Comparison of ENCODE assay signal across 15 mouse cellular contexts in the genomic region with DNA sequence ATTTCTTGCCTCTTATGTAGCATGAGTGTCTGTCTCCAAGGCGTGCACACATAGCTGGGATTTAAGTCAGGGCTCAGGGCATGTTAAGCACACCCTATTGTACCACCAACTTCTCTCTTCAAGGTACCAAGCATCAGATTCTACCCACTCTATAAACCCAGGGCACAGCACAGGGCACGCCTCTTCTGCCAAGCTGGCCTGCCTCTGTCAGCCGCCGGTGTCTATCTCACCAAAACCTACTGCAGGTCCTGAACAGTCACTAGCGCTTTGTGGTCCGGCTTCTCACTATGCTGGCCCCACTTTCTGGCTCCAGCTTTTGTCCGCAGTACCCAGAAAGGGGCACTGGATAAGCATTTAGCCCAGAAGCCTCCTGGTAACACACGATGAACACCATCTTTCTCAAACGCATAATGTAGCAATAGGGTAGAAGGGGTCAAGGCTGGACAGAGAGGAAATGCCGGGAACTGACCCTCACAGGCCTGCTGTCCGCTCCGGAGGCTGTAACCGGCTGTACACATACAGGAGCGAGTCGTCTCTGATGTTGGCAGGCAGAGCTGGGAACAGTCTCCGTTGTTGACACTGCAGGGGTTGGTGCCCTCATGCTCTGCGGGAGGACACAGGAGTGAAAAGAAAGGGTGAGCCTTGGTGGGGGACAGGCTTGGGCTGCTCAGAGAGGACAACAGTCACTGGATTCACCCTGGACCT. TPM values are rescaled to one million over a fixed set of nuclear protein-coding genes. Genes with fewer than 3 reads are reported as not detected.
DNase-seq lines count a peak whose midpoint lies in the region; ATAC-seq lines count a peak whose summit lies in the region.
"Had no signal": no experiment of that assay in that cellular context is flagged by ENCODE, and none has a peak within 500 bp of the region (broad histone marks: within the 10 kb centered on the region; RNA-seq: fewer than 3 reads in every experiment).

No protein-coding gene starts in this region.

- ATAC-seq in limb, embryonic 15.5 days (ENCODE audit: insufficient number of reproducible peaks, low FRiP score, low TSS enrichment, low read depth) = no peak
- ATAC-seq in megakaryocyte-erythroid progenitor cell, adult 5-6 weeks (replicated peaks; ENCODE audit: low FRiP score, low TSS enrichment, poor library complexity, severe bottlenecking) = peak; percentile 45
- no peak for ATAC-seq in cerebellum, adult (ENCODE audit: insufficient number of reproducible peaks, low FRiP score, low TSS enrichment)
- ATAC-seq: CD4-positive, CD25-positive, alpha-beta regulatory T cell, adult 4 months had no signal

- no peak overlapping the region for H3K4me2 ChIP-seq in limb, embryonic 15.5 days
- H3K4me2 ChIP-seq: forebrain, embryonic 12.5 days; heart, embryonic 15.5 days; hindbrain, embryonic 15.5 days had no signal

- H3K27ac ChIP-seq in limb, embryonic 15.5 days = peak overlapping the region; percentile 47
- H3K27ac ChIP-seq: forebrain, embryonic 12.5 days; heart, embryonic 15.5 days; hindbrain, embryonic 15.5 days had no signal

- peaks cover 87% of the 10 kb centered on the region for H3K36me3 ChIP-seq in limb, embryonic 15.5 days

- no peaks in the 10 kb centered on the region for H3K27me3 ChIP-seq in limb, embryonic 15.5 days
- H3K27me3 ChIP-seq: forebrain, embryonic 12.5 days; heart, embryonic 15.5 days; hindbrain, embryonic 15.5 days had no signal

- H3K9me3 ChIP-seq in limb, embryonic 15.5 days = no peaks in the 10 kb centered on the region
- H3K9me3 ChIP-seq: forebrain, embryonic 12.5 days; heart, embryonic 15.5 days; hindbrain, embryonic 15.5 days had no signal

- DNase-seq in kidney, postnatal 36 days = peak; percentile 23 to 45
- no peak for DNase-seq in kidney, adult 8-10 months
- DNase-seq in c-Kit-positive CD71-positive TER-119-positive erythroid progenitor cells, embryonic 14.5 days (ENCODE audit: low spot score) = peak; percentile 20
- no peak for DNase-seq in thymus, postnatal 25 days
- DNase-seq: cerebellum, adult 9-11 months; heart, adult 11 months; left cerebral cortex, postnatal 4 days; right cerebral cortex, adult 18-20 months had no signal

- H3K9ac ChIP-seq in limb, embryonic 15.5 days = no peak overlapping the region
- H3K9ac ChIP-seq: forebrain, embryonic 12.5 days; heart, embryonic 15.5 days; hindbrain, embryonic 15.5 days had no signal

- H3K4me1 ChIP-seq in limb, embryonic 15.5 days = peaks cover 6% of the 10 kb centered on the region; the same call in 1 of the 2 replicates
- H3K4me1 ChIP-seq: forebrain, embryonic 12.5 days; hindbrain, embryonic 15.5 days had no signal

- 90% methylated on average over 17 of the region's 17 CpGs for WGBS in limb, embryonic 15.5 days

- H3K4me3 ChIP-seq in limb, embryonic 15.5 days = no peak overlapping the region
- H3K4me3 ChIP-seq: forebrain, embryonic 12.5 days; heart, embryonic 15.5 days; hindbrain, embryonic 15.5 days had no signal

RNA-seq across cellular contexts. Expression of gene Nxph4, which starts 36.7 kb away (rescaled TPM):
- polyA plus RNA-seq in limb, embryonic 15.5 days (2015; fragmentation: Nextera tagmentation; extraction: Ambion mirVana) = 21.7 and 25.1 TPM in 2 replicates
- not detected in 2 replicates for total RNA-seq in megakaryocyte-erythroid progenitor cell, adult 5-6 weeks (2014; fragmentation: Nextera tagmentation)
- not detected in 2 replicates for total RNA-seq in megakaryocyte-erythroid progenitor cell, adult 5-6 weeks (2017)
- polyA plus RNA-seq: CD4-positive, CD25-positive, alpha-beta regulatory T cell, adult 4 months had no signal

RNA-seq across cellular contexts. Expression of gene Shmt2, which starts 48.8 kb away (rescaled TPM):
- polyA plus RNA-seq in limb, embryonic 15.5 days (2015; fragmentation: Nextera tagmentation; extraction: Ambion mirVana) = 112 and 122 TPM in 2 replicates
- total RNA-seq in megakaryocyte-erythroid progenitor cell, adult 5-6 weeks (2014; fragmentation: Nextera tagmentation) = 159 and 164 TPM in 2 replicates
- total RNA-seq in megakaryocyte-erythroid progenitor cell, adult 5-6 weeks (2017) = 76.6 and 87.1 TPM in 2 replicates

RNA-seq across cellular contexts. Expression of gene Lrp1, which starts 49.9 kb away (rescaled TPM):
- 146 and 148 TPM in 2 replicates for polyA plus RNA-seq in limb, embryonic 15.5 days (2015; fragmentation: Nextera tagmentation; extraction: Ambion mirVana)
- total RNA-seq in megakaryocyte-erythroid progenitor cell, adult 5-6 weeks (2014; fragmentation: Nextera tagmentation) = 0.26 TPM in 1 of 2 replicates, not detected in the other
- total RNA-seq in megakaryocyte-erythroid progenitor cell, adult 5-6 weeks (2017) = 0.04 TPM in 1 of 2 replicates, not detected in the other

RNA-seq across cellular contexts. Expression of gene Ndufa4l2, which starts 56.3 kb away (rescaled TPM):
- polyA plus RNA-seq in limb, embryonic 15.5 days (2015; fragmentation: Nextera tagmentation; extraction: Ambion mirVana) = 328 and 370 TPM in 2 replicates
- total RNA-seq in megakaryocyte-erythroid progenitor cell, adult 5-6 weeks (2014; fragmentation: Nextera tagmentation) = not detected in 2 replicates
- total RNA-seq in megakaryocyte-erythroid progenitor cell, adult 5-6 weeks (2017) = not detected in 2 replicates
- polyA plus RNA-seq: CD4-positive, CD25-positive, alpha-beta regulatory T cell, adult 4 months had no signal

Comparison
In these comparisons a context has a peak if more than half of its experiments do, and no peak if none do; other contexts are left out.
1. DNase-seq: peak in kidney, postnatal 36 days (2 of 2) and c-Kit-positive CD71-positive TER-119-positive erythroid progenitor cells, embryonic 14.5 days (single experiment); none in kidney, adult 8-10 months (0 of 2) and thymus, postnatal 25 days (single experiment).